Mouse (Mus musculus) kidney, adult 8-10 months (tissue): Measurements from ENCODE around the gene Zfp866.

Experiments
- DNase-seq, 2 experiments: peaks; one replicate each; pipeline ENCODE4 v3.0.0; 2022

Zfp866 gene

DNA sequence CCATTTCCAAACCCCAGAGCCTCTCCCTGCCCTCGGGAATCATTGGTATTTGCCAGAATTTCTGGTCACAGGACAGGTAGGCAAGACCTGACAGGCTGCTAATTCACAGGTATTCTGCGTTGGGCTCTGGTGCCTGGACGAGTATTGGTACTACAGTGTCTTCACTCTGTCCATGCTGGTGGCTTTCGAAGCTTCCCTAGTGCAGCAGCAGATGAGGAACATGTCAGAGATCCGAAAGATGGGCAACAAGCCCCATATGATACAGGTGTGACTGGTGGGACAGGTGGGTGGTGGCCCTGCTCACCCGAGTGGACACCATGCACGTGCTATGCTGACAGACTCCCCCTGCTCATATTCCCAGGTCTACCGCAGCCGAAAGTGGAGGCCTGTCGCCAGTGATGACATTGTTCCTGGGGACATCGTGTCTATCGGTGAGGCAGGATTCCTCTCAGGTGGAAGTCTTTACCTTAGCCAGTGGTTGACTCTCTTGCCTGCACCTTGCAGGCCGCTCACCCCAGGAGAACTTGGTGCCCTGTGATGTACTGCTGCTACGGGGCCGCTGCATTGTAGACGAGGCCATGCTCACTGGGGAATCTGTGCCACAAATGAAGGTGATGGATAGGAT is 5.9 kb upstream of the Zfp866 start:
- no peak for DNase-seq

GRCm38 (mm10) chr8:69794901-69795300 is 3.9 kb upstream of the Zfp866 start:
- peak in 1 of 2 experiments; percentile 0 for DNase-seq

GRCm38 (mm10) chr8:69794096-69794495 is 3.1 kb upstream of the Zfp866 start:
- peak in 1 of 2 experiments; percentile 0 for DNase-seq

DNA sequence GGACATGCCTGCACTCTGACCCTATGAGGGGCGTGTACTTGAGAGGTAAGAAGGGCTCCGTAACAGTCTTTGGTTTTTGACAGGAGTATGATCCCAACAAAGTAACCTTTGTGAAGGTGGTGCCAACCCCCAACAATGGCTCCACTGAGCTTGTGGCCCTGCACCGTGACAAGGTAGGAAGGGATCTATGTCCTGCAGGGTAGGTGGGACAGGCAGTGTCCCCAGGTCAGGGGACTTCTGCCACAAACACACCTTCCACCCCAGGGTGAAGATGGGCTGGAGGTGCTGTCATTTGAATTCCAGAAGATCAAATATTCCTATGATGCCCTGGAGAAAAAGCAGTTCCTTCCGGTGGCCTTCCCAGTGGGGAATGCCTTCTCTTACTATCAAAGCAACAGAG is 2.7 kb upstream of the Zfp866 start:
- peak in 1 of 2 experiments; percentile 0 for DNase-seq

DNA sequence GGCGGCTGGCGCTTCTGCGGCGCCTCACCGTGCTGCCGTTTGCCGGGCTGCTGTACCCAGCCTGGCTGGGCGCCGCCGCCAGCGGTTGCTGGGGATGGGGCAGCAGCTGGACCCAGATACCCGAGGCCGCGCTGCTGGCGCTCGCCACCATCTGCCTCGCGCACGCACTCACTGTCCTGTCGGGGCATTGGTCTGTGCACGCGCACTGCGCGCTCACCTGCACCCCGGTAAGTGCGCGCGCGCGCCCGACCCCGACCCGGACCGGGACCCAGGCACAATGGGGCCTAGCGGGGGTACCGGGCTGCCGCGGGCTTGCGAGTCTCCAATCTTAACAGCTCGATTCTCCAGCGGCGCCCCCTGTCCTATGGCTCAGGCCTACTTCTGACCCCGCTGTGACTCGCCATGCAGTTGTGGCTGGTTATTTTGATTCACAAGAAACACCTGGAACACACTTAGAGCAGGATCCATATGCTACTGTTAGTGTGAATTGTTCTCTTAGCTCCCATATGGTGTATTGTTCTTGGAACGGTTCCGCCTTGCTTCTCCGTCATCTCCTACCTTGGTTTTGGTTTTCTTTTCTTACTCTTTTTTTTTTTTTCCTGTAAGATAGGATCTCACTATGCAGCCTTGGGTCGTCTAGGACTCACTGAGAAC is 564 bp upstream of the Zfp866 start:
- peak in 1 of 2 experiments; percentile 29 for DNase-seq

DNA sequence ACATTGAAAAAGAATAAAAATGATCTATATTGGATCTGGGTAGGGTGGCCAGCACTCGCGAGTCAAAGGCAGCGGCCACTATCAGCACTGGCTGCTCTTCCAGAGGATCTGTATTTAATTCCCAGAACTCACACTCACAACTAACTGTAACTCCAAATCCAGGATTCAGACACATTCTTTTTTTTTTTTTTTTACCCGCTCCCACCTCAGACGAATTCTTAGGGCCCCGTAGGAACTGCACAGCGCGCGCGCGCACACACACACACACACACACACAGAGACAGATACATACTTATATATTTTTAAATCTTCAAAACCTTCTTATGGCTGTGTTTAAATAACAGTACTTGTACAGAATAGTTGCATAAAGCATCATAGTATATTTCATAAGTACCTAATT is 614 bp downstream of the Zfp866 start:
- no peak for DNase-seq

DNA sequence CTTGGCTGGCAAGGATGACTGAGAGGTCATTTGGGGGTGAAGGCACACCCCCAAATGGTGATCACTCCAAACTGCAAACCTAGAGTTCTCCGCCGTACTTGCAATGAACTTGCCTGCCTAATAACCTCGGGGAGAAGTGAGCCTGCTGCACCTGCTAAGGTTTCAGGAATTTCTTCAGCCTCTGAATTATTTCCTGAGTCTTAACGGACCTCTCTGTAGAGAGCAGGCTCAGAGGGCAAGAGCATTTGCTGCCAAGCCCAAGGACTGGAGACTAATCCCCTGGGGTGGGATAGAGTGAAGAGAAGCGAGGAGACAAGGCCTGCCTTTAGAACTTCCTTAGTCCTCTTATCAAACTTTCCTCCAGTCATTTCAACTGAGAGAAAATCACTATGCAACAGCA is 1.2 kb downstream of the Zfp866 start:
- DNase-seq, result no peak

GRCm38 (mm10) chr8:69789105-69789504 is 1.9 kb downstream of the Zfp866 start:
- DNase-seq, result no peak

- no peak for DNase-seq
These were observed 13.9 kb downstream of the Zfp866 start for GRCm38 (mm10) chr8:69777111-69777510.

DNA sequence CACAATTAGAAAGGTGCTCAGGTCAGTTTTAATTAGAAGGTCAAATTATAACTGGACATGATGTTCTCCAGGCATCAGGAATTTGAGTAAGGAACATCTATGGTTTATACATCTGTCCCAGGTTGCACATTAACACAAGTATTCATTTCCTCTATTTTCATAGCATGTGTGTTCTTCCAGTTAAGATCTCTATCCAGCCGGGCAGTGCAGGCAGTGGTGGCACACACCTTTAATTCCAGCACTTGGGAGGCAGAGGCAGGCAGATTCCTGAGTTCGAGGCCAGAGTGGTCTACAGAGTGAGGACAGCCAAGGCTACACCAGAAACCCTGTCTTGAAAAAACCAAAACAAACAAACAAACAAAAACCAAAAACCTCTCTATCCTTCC is 15.8 kb downstream of the Zfp866 start:
- DNase-seq, result no peak

GRCm38 (mm10) chr8:69774503-69775148 is 16.4 kb downstream of the Zfp866 start, which contains the start of gene Gm20422:
Gene Gm20422, minus strand, starts transcription at chr8:69774886.
- DNase-seq, result peak; percentile 91 to 94

DNA sequence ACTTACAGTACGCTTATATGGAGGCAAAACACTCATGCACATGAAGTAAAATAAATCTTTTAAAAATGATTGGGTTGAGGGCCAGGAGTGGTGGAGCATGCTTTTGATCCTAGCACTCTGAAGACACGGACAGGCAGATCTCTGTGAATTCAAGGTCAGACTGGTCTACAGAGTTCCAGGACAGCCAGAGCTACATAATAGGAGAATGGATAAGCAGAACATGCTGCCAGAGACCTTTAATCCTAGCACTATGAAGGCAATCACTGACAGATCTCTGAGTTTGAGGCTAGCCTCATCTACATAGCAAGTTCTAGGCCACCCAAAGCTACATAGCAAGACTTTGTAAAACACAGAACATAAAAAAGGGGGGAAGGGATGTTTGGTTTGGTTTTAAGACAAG is 18.9 kb downstream of the Zfp866 start:
- no peak for DNase-seq

GRCm38 (mm10) chr8:69771221-69771620 is 19.8 kb downstream of the Zfp866 start:
- no peak for DNase-seq

- DNase-seq, result no peak
These were observed 29.0 kb downstream of the Zfp866 start for GRCm38 (mm10) chr8:69761814-69762445.

- no peak for DNase-seq
These were observed 32.7 kb downstream of the Zfp866 start for GRCm38 (mm10) chr8:69758316-69758715.

GRCm38 (mm10) chr8:69752437-69752836 is 38.5 kb downstream of the Zfp866 start:
- DNase-seq, result no peak

DNA sequence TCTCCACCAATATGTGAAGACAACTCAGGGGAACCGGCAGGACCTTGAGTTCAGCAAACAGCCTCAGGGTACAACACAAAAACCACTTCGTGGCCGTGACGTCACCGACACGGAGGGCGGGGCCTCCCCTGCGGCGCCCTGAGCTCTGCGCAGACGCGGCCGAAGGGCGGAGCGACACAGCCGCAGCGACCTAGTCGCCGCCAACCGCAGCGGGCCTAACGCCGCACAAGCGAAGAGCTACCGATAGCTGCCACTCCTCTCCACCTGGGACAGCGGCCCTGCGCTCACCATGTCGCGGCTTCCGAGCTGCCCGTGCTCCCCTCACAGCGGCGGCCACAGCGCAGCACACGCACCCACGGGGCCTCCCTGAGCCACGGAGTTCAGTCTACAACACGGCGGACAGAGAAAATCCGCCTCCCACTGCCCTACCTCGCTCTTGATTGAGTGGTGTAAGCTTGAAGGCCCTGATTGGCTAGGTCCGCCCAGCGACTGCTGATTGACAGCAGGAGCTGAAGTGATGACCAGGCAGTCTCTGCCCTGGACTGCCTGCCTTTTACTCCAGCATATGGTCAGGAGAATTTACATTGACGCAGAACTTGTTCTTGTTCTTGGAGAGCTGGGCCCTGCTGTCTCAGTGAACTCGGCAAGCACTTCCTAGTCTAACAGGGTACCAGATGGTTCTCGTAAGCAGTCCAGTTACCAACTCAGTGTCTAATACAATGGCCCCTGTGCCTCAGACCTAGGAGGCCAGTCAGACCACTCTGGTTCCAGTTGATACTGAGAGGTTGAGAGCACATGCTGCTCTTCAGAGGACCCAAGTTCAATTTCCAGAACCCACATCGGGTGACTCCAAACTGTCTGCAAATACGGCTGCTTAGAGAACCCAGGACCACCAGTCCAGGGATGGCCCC is 41.2 kb downstream of the Zfp866 start, which contains the start of gene Zfp963:
Gene Zfp963, minus strand, starts transcription at position 427 of the 911 bp plus-strand sequence.
- peak; percentile 93 to 96 for DNase-seq

GRCm38 (mm10) chr8:69741231-69741630 is 49.7 kb downstream of the Zfp866 start:
- DNase-seq, result no peak

GRCm38 (mm10) chr8:69740763-69741162 is 50.2 kb downstream of the Zfp866 start:
- no peak for DNase-seq

- DNase-seq, result no peak
These were observed 55.5 kb downstream of the Zfp866 start for GRCm38 (mm10) chr8:69735495-69735894.

- DNase-seq, result no peak
These were observed 73.8 kb downstream of the Zfp866 start for GRCm38 (mm10) chr8:69717232-69717580.

- DNase-seq, result peak; percentile 96 to 100
These were observed 74.4 kb downstream of the Zfp866 start for GRCm38 (mm10) chr8:69716403-69717231.
